Mouse (Mus musculus) ovary, adult 10 weeks (tissue): ENCODE measurements around the gene Bbc3. TPM values are rescaled to one million over a fixed set of nuclear protein-coding genes. Genes with fewer than 3 reads are reported as not detected.

ENCODE experiments used
- polyA plus RNA-seq: library from polyadenylated mRNA; stranded (reverse); fragments of 350-450 nt; fragmentation: Illumina TruSeq; extraction: RNeasy Lipid Tissue Mini Kit (QIAGEN cat#74804); gene quantifications from one replicate; pipeline ENCODE4 v1.2.3, GENCODE M21; 2014

Bbc3 gene
- polyA plus RNA-seq: not detected

DNA sequence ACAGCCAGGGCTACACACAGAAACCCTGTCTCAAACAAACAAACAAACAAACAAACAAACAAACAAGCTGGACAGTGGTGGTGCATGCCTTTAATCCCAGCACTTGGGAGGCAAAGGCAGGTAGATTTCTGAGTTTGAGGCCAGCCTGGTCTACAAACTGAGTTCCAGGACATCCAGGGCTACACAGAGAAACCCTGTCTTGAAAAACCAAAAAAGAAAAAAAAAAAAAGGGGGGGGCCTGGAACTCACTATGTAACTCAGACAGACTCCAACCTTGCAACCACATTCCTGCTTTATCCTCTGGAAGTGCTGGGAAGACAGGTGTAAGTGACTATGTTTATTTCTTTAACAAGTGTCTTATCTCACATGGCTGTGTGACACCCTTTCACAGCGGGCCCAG, at the start of gene Bbc3:
Gene Bbc3, plus strand, starts transcription at position 301 of the 400 bp plus-strand sequence.

DNA sequence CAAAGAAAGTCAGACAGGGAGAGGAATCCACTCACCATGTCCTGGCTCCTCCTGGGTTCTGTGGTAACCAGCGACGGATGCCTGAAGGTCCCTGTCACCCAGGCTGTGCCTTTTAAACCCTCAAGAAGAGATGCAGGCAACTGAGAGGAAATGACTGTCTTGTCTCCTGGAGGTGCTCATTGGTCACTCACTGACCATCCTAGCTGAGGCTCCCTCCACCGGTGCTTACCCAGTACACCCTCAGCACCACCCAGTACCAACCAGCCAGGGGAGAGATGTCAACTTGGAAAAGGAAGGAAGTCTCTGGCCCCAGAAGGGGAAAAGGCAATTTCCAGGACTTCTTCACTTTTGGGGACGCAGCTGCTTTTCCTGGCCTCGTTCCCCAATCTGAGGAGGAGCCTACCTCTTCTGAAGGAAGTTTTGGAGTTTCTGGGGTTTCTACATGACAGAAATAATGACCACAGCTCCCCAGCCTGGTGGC, 49.0 kb upstream of the Bbc3 start, which contains the start of gene C5ar1:
Gene C5ar1, minus strand, starts transcription at position 431 of the 481 bp plus-strand sequence.

DNA sequence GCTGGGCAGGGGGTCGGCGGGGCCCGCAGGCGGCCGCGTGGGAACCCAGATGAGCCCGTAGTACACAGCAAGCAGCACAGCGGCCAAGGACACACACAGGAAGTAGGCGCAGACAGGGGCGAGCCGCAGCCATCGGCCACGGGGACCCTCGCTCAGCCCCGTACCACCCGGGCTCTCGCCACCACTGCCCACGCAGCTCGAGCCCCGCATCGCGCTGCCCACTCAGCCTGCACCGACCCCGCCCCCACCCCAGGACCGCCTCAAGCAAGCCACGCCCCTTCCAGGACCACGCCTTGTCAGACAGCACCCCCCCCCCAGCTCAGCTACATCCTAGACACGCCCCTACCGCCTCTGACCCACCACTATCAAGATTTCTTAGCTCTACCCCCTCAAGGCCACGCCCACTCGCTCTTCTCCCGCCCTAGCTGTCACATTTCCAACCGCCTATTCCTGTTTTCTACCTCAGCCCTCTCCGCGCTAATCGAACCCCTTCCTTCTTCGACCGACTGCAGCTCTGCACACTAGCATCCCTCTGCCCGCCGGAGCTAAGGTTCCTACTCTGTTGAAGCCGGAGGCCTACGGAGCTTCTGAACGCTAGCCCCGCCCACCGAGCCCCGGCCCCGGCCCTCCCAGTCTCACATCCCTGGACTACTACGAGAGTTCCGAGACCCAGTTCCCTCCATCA, 35.0 kb upstream of the Bbc3 start, which contains the start of gene Inafm1:
Gene Inafm1, minus strand, starts transcription at position 537 of the 685 bp plus-strand sequence.

DNA sequence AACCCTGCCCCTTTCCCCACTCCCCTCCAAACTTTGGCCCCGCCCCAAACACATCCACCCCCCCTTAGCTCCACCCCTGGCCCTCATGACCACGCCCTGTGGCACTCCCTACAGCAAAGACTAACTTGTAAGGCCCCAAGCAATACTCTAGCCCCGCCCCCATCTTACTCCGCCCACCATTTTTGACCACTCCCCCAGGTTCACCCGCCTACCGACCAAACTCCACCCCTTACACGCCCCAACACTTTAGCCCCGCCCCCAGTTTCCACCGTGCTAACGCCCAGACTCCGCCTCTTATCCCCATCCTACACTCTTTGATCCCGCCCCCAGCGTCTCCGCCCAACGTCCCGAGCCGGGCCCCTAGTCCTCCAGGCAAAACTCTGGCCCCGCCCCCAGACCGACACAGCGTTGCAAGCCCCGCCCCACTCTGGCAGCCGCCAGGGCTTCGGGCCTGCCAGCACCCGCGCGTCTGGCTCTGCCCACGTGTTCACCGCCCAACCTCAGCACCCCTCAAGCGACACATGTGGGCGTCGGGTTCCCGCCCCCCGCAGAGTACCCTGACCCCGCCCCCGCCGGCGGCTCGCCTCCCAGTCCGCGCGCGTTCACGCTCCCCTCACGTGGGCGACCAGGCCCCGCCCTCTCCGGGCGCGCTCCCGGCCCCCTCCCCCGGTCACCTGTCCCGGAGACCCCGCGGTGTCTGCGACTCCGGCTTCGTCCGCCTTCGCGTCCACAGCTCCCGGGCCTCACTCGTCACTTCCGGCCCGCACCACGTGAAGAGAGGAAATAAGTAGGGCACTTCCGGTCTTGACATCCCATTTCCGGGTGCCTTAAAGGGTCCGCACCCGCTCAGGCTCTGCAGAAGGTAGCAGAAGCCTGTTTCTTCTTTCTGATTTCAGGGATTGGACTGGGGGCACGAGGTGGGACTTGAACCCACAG, 21.9 kb upstream of the Bbc3 start, which contains the start of gene Ccdc9:
Gene Ccdc9, minus strand, starts transcription at position 770 of the 936 bp plus-strand sequence.

Other genes with a start within 250 kb of the Bbc3 start
- 0.11 TPM for gene Zfp541, start 246.6 kb upstream of the Bbc3 start, polyA plus RNA-seq
- gene Napa, start 209.9 kb upstream of the Bbc3 start, polyA plus RNA-seq: 20.8 TPM
- 3.8 TPM for gene Kptn, start 188.5 kb upstream of the Bbc3 start, polyA plus RNA-seq
- gene Slc8a2, start 178.6 kb upstream of the Bbc3 start, polyA plus RNA-seq: 0.20 TPM
- gene Meis3, start 133.3 kb upstream of the Bbc3 start, polyA plus RNA-seq: not detected
- gene Dhx34, start 86.4 kb upstream of the Bbc3 start, polyA plus RNA-seq: 0.23 TPM
- 0.46 TPM for gene C5ar2, start 64.2 kb upstream of the Bbc3 start, polyA plus RNA-seq
- gene C5ar1, start 48.9 kb upstream of the Bbc3 start, polyA plus RNA-seq: 4.9 TPM
- 2.3 TPM for gene Inafm1, start 34.8 kb upstream of the Bbc3 start, polyA plus RNA-seq
- 15.1 TPM for gene Ccdc9, start 21.6 kb upstream of the Bbc3 start, polyA plus RNA-seq
- 78.9 TPM for gene Sae1, start 79.4 kb downstream of the Bbc3 start, polyA plus RNA-seq
- gene Zc3h4, start 92.5 kb downstream of the Bbc3 start, polyA plus RNA-seq: 6.2 TPM
- not detected for gene Tmem160, start 144.4 kb downstream of the Bbc3 start, polyA plus RNA-seq
- not detected for gene Npas1, start 169.3 kb downstream of the Bbc3 start, polyA plus RNA-seq